8 mouse cellular contexts compared by ENCODE assay signal in genomic region chr1:36557457-36558011, GRCm38 (mm10). TPM values are rescaled to one million over a fixed set of nuclear protein-coding genes. Genes with fewer than 3 reads are reported as not detected.
DNase-seq lines count a peak whose midpoint lies in the region; ATAC-seq and TF ChIP-seq lines count a peak whose summit lies in the region.

No protein-coding gene starts in this region.

- DNase-seq in Muller cell, postnatal 12 days (ENCODE audit: inconsistent ontology term), result peak; percentile 81
- DNase-seq in cerebellum, postnatal 14 days, result peak; percentile 87 to 88
- peak; percentile 92 for DNase-seq in gastrocnemius, adult 2 months
- peak; percentile 70 to 74 for DNase-seq in left cerebral cortex, adult 2 months (ENCODE audit: extremely low spot score in 1 of 2, low spot score in 2 of 2)
- DNase-seq in lung, postnatal 4 days, result peak; percentile 91 to 96
- DNase-seq in retina, postnatal 7 days (ENCODE audit: low read depth, low spot score), result peak; percentile 40

- TF ChIP-seq CTCF in gastrocnemius, adult 2 months (IDR thresholded peaks at IDR 0.05), result no peak
- TF ChIP-seq CTCF in left cerebral cortex, adult 2 months (IDR thresholded peaks at IDR 0.05), result no peak; the same call in 1 of the 2 replicates

- H3K4me1 ChIP-seq in hindbrain, embryonic 13.5 days (replicated peaks), result peaks cover 40% of the 10 kb centered on the region

- ATAC-seq in hindbrain, embryonic 13.5 days (ENCODE audit: low FRiP score), result peak; percentile 61
- no peak for ATAC-seq in monocyte, adult 5-6 weeks (replicated peaks; ENCODE audit: insufficient number of reproducible peaks, low FRiP score, low TSS enrichment, poor library complexity, severe bottlenecking)

- H3K9me3 ChIP-seq in hindbrain, embryonic 13.5 days, result no peaks in the 10 kb centered on the region

- peaks cover 12% of the 10 kb centered on the region; the same call in 1 of the 2 replicates for H3K27me3 ChIP-seq in hindbrain, embryonic 13.5 days

- peaks cover 29% of the 10 kb centered on the region for H3K36me3 ChIP-seq in hindbrain, embryonic 13.5 days

- peak overlapping the region; percentile 91 for H3K4me3 ChIP-seq in gastrocnemius, adult 2 months
- peak overlapping the region; percentile 97 for H3K4me3 ChIP-seq in hindbrain, embryonic 13.5 days
- H3K4me3 ChIP-seq in left cerebral cortex, adult 2 months, result peak overlapping the region; percentile 92

- H3K27ac ChIP-seq in gastrocnemius, adult 2 months, result peak overlapping the region; percentile 97
- H3K27ac ChIP-seq in hindbrain, embryonic 13.5 days, result peak overlapping the region; percentile 100
- H3K27ac ChIP-seq in left cerebral cortex, adult 2 months, result peak overlapping the region; percentile 95

- H3K9ac ChIP-seq in hindbrain, embryonic 13.5 days, result peak overlapping the region; percentile 100

- H3K4me2 ChIP-seq in hindbrain, embryonic 13.5 days, result peak overlapping the region; percentile 100

- intact Hi-C loops in gastrocnemius, adult 2 months (cut with DNase I), result no loop called here
- intact Hi-C loops in left cerebral cortex, adult 2 months (cut with DNase I), result loop anchor here (2.0 kb wide), 1 partner anchor 41 kb away; no protein-coding TSS in a partner anchor

- whole genome bisulfite sequencing in hindbrain, embryonic 13.5 days, result under 1% methylated on average over 48 of the region's 48 CpGs

RNA-seq across cellular contexts. Expression of gene Sema4c, which starts 0.6 kb away (rescaled TPM):
- total RNA-seq in gastrocnemius, adult 2 months (2021), result 10 to 100 TPM in 1 of 2 experiments, 1 to 10 TPM in 1; 6.8 to 10.0 TPM
- 28.3 and 31.8 TPM in 2 replicates for polyA plus RNA-seq in hindbrain, embryonic 13.5 days (2015; fragmentation: Nextera tagmentation; extraction: Ambion mirVana)
- total RNA-seq in left cerebral cortex, adult 2 months (2021), result 10 to 100 TPM; 17.7 to 18.4 TPM
- 7.7 to 16.7 TPM (median 7.8 TPM) in 3 replicates for total RNA-seq in monocyte, adult 5-6 weeks (2017)

RNA-seq across cellular contexts. Expression of gene Ankrd39, which starts 10.3 kb away (rescaled TPM):
- 1 to 10 TPM; 7.2 to 9.3 TPM for total RNA-seq in gastrocnemius, adult 2 months (2021)
- polyA plus RNA-seq in hindbrain, embryonic 13.5 days (2015; fragmentation: Nextera tagmentation; extraction: Ambion mirVana), result 22.4 TPM in 2 replicates
- 10 to 100 TPM; 12.0 to 14.8 TPM for total RNA-seq in left cerebral cortex, adult 2 months (2021)
- total RNA-seq in monocyte, adult 5-6 weeks (2017), result 4.9 to 7.9 TPM (median 7.6 TPM) in 3 replicates

RNA-seq across cellular contexts. Expression of gene Gm42417, which starts 18.3 kb away (rescaled TPM):
- 1,000 to 10,000 TPM in 1 of 2 experiments, 100 to 1,000 TPM in 1; 819 to 1,877 TPM for total RNA-seq in gastrocnemius, adult 2 months (2021)
- polyA plus RNA-seq in hindbrain, embryonic 13.5 days (2015; fragmentation: Nextera tagmentation; extraction: Ambion mirVana), result 0.43 TPM in 1 of 2 replicates, not detected in the other
- not detected for total RNA-seq in left cerebral cortex, adult 2 months (2021)
- not detected in 3 replicates for total RNA-seq in monocyte, adult 5-6 weeks (2017)

RNA-seq across cellular contexts. Expression of gene Ankrd23, which starts 20.9 kb away (rescaled TPM):
- 1,000 to 10,000 TPM; 1,971 to 4,216 TPM for total RNA-seq in gastrocnemius, adult 2 months (2021)
- polyA plus RNA-seq in hindbrain, embryonic 13.5 days (2015; fragmentation: Nextera tagmentation; extraction: Ambion mirVana), result 16.3 and 19.5 TPM in 2 replicates
- total RNA-seq in left cerebral cortex, adult 2 months (2021), result 1 to 10 TPM; 5.0 to 8.1 TPM
- total RNA-seq in monocyte, adult 5-6 weeks (2017), result 9.4 to 21.2 TPM (median 19.1 TPM) in 3 replicates

RNA-seq across cellular contexts. Expression of gene Cnnm3, which starts 45.9 kb away (rescaled TPM):
- 10 to 100 TPM in 1 of 2 experiments, 1 to 10 TPM in 1; 9.7 to 12.0 TPM for total RNA-seq in gastrocnemius, adult 2 months (2021)
- polyA plus RNA-seq in hindbrain, embryonic 13.5 days (2015; fragmentation: Nextera tagmentation; extraction: Ambion mirVana), result 4.2 and 5.1 TPM in 2 replicates
- total RNA-seq in left cerebral cortex, adult 2 months (2021), result 10 to 100 TPM; 29.8 to 34.9 TPM
- total RNA-seq in monocyte, adult 5-6 weeks (2017), result 3.9 to 11.4 TPM (median 6.2 TPM) in 3 replicates

Comparison
In these comparisons a context has a peak if more than half of its experiments do, and no peak if none do; other contexts are left out.
1. DNase-seq: peak in every context shown above with its lines; median percentile 94 in lung, postnatal 4 days; 92 in gastrocnemius, adult 2 months; 88 in cerebellum, postnatal 14 days; 81 in Muller cell, postnatal 12 days; 72 in left cerebral cortex, adult 2 months; 40 in retina, postnatal 7 days.
2. RNA of gene Gm42417, which starts 18.3 kb away (total RNA-seq): 819 to 1,877 TPM in gastrocnemius, adult 2 months; not detected in left cerebral cortex, adult 2 months and not detected in monocyte, adult 5-6 weeks; every median in the first group is over 100 times any median in the second.
3. Peak in every context shown above with its lines, with median percentiles within 50 percentile points of each other: H3K27ac ChIP-seq and H3K4me3 ChIP-seq.